Mouse (Mus musculus) kidney, adult 2 months (tissue): ENCODE data around the gene Slc35e1. TPM values are rescaled to one million over a fixed set of nuclear protein-coding genes. Genes with fewer than 3 reads are reported as not detected.
A peak's percentile ranks its signal among the peaks of the same experiment; 100 is the strongest.

Experiments
- DNase-seq: peaks from one replicate; pipeline ENCODE4 v3.0.0; 2021
- H3K27ac ChIP-seq: fragments of 200-500 bp; 2 replicates; pipeline ENCODE4 v1.5.1; 2012; ENCODE audit warnings: low read depth, low read length, control low read depth, inconsistent platforms; ENCODE audit not compliant: insufficient read depth
- H3K27me3 ChIP-seq: fragments of 200-500 bp; replicated peaks from 2 replicates; pipeline ENCODE4 v1.6.1; 2012; ENCODE audit warnings: mild to moderate bottlenecking, moderate library complexity, low read length, inconsistent platforms; ENCODE audit not compliant: control insufficient read depth, insufficient read depth
- H3K36me3 ChIP-seq: fragments of 200-500 bp; 2 replicates; pipeline ENCODE4 v1.6.1; 2012; ENCODE audit warnings: mild to moderate bottlenecking, moderate library complexity, low read length, inconsistent platforms; ENCODE audit not compliant: control insufficient read depth, insufficient read depth
- H3K4me1 ChIP-seq: fragments of 200-500 bp; 2 replicates; pipeline ENCODE4 v1.6.1; 2011; ENCODE audit warnings: low read length; ENCODE audit not compliant: control insufficient read depth, insufficient read depth
- H3K4me3 ChIP-seq: fragments of 200-500 bp; 2 replicates; pipeline ENCODE4 v1.5.1; 2011; ENCODE audit warnings: mild to moderate bottlenecking, low read depth, low read length, control low read depth; ENCODE audit not compliant: insufficient read depth
- CTCF ChIP-seq: fragments of 200-500 bp; conservative IDR thresholded peaks from 2 replicates; pipeline ENCODE4 v1.5.1; 2011; ENCODE audit warnings: low read depth, mild to moderate bottlenecking, control low read depth, low read length, moderate library complexity, mixed read lengths; ENCODE audit not compliant: insufficient read depth, insufficient read length
- POLR2A ChIP-seq: fragments of 200-500 bp; IDR thresholded peaks from one replicate; pipeline ENCODE4 v1.6.1; 2011; ENCODE audit warnings: low read depth, low read length, control low read depth
- WGBS: fragments of 180-500 bp; shearing (Covaris S2); methylation state at CpG from one replicate; pipeline ENCODE4 v1.1.7; 2018; 5-methylcytosine and 5-hydroxymethylcytosine counted together
- polyA plus RNA-seq: library from polyadenylated mRNA; depleted of rRNA; stranded (reverse); fragments of >200 nt; gene quantifications from 2 replicates; pipeline ENCODE4 v1.2.3, GENCODE M21; 2012; rRNA removed

Slc35e1 gene
- polyA plus RNA-seq: 52.7 and 67.5 TPM in 2 replicates

- no peak for TF ChIP-seq POLR2A
- no peak for TF ChIP-seq CTCF
- DNase-seq: peak; percentile 36
- no peaks in the 10 kb centered on the region for H3K27me3 ChIP-seq
- peak within 1 kb of the TSS; percentile 45 for H3K27ac ChIP-seq
- peak within 1 kb of the TSS; percentile 94 for H3K4me3 ChIP-seq
- H3K36me3 ChIP-seq: no peaks in the 10 kb centered on the region
- peaks cover 11% of the 10 kb centered on the region for H3K4me1 ChIP-seq
- under 1% methylated on average over 95 of the region's 98 CpGs for WGBS
Observed at GRCm38 (mm10) chr8:72491680-72492621, at the start of gene Slc35e1. Slc35e1 (minus strand) TSS chr8:72492614.

GRCm38 (mm10) chr8:72539234-72539633, 46.8 kb upstream of the Slc35e1 start:
- peaks cover 5% of the 10 kb centered on the region; the same call in 1 of the 2 replicates for H3K4me1 ChIP-seq
- DNase-seq: no peak
- no peak overlapping the region for H3K27ac ChIP-seq
- H3K4me3 ChIP-seq: no peak overlapping the region
- peak; percentile 47 for TF ChIP-seq CTCF
- TF ChIP-seq POLR2A: no peak
- no peaks in the 10 kb centered on the region for H3K36me3 ChIP-seq
- H3K27me3 ChIP-seq: no peaks in the 10 kb centered on the region

- DNase-seq: no peak
- WGBS: 97% methylated on average over 3 of the region's 3 CpGs
- Histone ChIP-seq H3K4me3 (no peak overlapping the region), H3K4me1 (peaks cover 5% of the 10 kb centered on the region; the same call in 1 of the 2 replicates), H3K36me3 (no peaks in the 10 kb centered on the region), H3K27me3 (no peaks in the 10 kb centered on the region), H3K27ac (no peak overlapping the region)
- TF ChIP-seq POLR2A: no peak
- TF ChIP-seq CTCF: no peak
Observed at GRCm38 (mm10) chr8:72534888-72535287, 42.5 kb upstream of the Slc35e1 start.

GRCm38 (mm10) chr8:72532103-72532502, 39.7 kb upstream of the Slc35e1 start:
- TF ChIP-seq POLR2A (no peak), CTCF (no peak)
- no peak for DNase-seq
- Histone ChIP-seq H3K4me3 (no peak overlapping the region), H3K27me3 (no peaks in the 10 kb centered on the region), H3K36me3 (no peaks in the 10 kb centered on the region), H3K4me1 (no peaks in the 10 kb centered on the region; the same call in 1 of the 2 replicates), H3K27ac (no peak overlapping the region)
- WGBS: 87% methylated on average over 1 of the region's 1 CpGs

GRCm38 (mm10) chr8:72521888-72522287, 29.5 kb upstream of the Slc35e1 start:
- no peak for DNase-seq
- Histone ChIP-seq H3K4me3 (no peak overlapping the region), H3K36me3 (no peaks in the 10 kb centered on the region), H3K27me3 (no peaks in the 10 kb centered on the region), H3K27ac (no peak overlapping the region), H3K4me1 (no peaks in the 10 kb centered on the region; the same call in 1 of the 2 replicates)
- TF ChIP-seq POLR2A: no peak
- TF ChIP-seq CTCF: no peak

- Histone ChIP-seq H3K4me3 (no peak overlapping the region), H3K4me1 (no peaks in the 10 kb centered on the region; the same call in 1 of the 2 replicates), H3K27me3 (no peaks in the 10 kb centered on the region), H3K27ac (no peak overlapping the region), H3K36me3 (no peaks in the 10 kb centered on the region)
- 77% methylated on average over 7 of the region's 7 CpGs for WGBS
- no peak for TF ChIP-seq CTCF
- TF ChIP-seq POLR2A: no peak
- DNase-seq: no peak
Observed at GRCm38 (mm10) chr8:72517421-72517988, 25.1 kb upstream of the Slc35e1 start.

GRCm38 (mm10) chr8:72513158-72513557, 20.7 kb upstream of the Slc35e1 start:
- no peak for DNase-seq
- H3K4me1 ChIP-seq: peaks cover 4% of the 10 kb centered on the region; the same call in 1 of the 2 replicates
- no peaks in the 10 kb centered on the region for H3K27me3 ChIP-seq
- no peak overlapping the region for H3K4me3 ChIP-seq
- H3K27ac ChIP-seq: no peak overlapping the region
- H3K36me3 ChIP-seq: no peaks in the 10 kb centered on the region
- TF ChIP-seq CTCF (no peak), POLR2A (no peak)
- WGBS: 78% methylated on average over 1 of the region's 1 CpGs
